Mouse (Mus musculus): ENCODE results near the gene Gm17728. TPM values are rescaled to one million over a fixed set of nuclear protein-coding genes. Genes with fewer than 3 reads are reported as not detected.
"Not testable (repeated sequence)": the region's sequence is repeated elsewhere in the genome, so short reads cannot be mapped to it uniquely, and the experiment has no call there.

The Gm17728 gene
- not detected in 2 replicates for polyA plus RNA-seq (2012; rRNA removed)

DNA sequence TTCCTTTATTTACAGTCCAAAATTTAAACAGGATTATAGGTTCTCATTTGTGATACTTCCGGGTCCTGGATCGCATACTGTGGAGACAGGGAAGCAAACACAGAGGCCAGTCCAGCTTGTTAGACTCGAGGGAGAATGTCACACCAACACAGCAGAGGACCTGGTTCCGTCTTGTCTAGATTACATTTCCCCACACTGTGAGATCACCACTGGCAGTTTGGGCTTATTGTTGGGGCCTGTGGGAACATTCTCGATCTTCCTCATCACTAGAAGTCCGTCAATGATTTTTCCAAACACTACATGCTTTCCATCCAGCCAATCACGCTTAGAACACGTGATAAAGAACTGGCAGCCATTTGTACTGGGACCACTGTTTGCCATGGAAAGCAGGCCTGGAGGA, at the start of gene Gm17728:
Gm17728 (plus strand) TSS at position 301 of the 400 bp plus-strand sequence.
- WGBS = 84% methylated on average over 8 of the region's 8 CpGs
- not testable (repeated sequence) for H3K4me1 ChIP-seq (ENCODE audit: control insufficient read depth, insufficient read depth, insufficient read length, low read length); H3K27me3 ChIP-seq (ENCODE audit: control insufficient read depth, insufficient read depth, low read length); H3K4me3 ChIP-seq (ENCODE audit: low read depth, low read length); H3K36me3 ChIP-seq (ENCODE audit: control insufficient read depth, insufficient read depth, low read length); H3K27ac ChIP-seq (ENCODE audit: insufficient read depth, low read depth, low read length)

DNA sequence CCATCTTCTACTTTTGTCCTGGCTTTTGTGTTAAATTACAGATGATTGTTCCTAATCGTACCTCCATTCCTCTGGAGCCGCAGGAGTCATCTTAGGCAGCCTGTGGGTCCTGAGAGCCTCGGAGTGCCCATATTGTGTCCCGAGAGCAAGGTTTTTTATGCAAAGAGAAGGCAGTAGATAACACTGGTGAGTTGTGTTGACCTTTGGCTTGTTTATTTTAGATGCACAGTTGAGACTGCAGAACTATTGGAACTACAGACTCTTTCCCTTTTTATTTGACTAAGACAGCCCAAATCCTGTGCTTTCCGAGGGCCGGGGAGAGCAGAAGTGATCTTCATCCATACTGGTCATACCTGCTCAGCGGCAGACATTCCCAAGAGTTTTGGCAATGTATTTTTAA, 24.4 kb upstream of the Gm17728 start:
- TF ChIP-seq CTCF (IDR thresholded peaks at IDR 0.05; ENCODE audit: extremely low read depth, insufficient read length, insufficient replicate concordance, low read depth, low read length) (no peak), POLR2A (IDR thresholded peaks at IDR 0.05; ENCODE audit: low read depth, low read length) (no peak)
- H3K27ac ChIP-seq (ENCODE audit: insufficient read depth, low read depth, low read length) = no peak overlapping the region
- H3K27me3 ChIP-seq (ENCODE audit: control insufficient read depth, insufficient read depth, low read length) = no peaks in the 10 kb centered on the region
- WGBS = 53% methylated on average over 7 of the region's 7 CpGs
- H3K36me3 ChIP-seq (ENCODE audit: control insufficient read depth, insufficient read depth, low read length) = no peaks in the 10 kb centered on the region
- H3K4me1 ChIP-seq (ENCODE audit: control insufficient read depth, insufficient read depth, insufficient read length, low read length) = no peaks in the 10 kb centered on the region
- no peak overlapping the region for H3K4me3 ChIP-seq (ENCODE audit: low read depth, low read length)

DNA sequence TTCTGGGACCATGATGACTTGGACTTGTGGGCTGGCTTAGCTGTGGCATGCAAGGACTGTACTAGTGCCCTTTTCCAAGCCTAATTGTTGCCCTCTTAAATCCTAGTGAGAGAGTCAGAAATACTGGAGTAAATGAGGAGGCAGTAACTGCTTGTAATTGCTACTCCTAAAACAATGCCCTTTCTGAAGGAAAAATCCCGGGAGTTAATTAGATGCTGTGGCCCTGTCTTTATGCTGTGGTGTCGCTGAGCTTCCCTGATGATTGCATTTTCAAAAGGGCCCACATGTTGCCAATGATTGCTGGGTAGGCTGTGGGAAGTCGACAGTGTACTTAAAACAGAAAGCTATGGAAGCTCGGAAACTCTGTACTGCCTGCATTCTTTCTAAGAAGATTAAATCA, 23.3 kb upstream of the Gm17728 start:
- Histone ChIP-seq H3K27ac (ENCODE audit: insufficient read depth, low read depth, low read length) (no peak overlapping the region), H3K4me1 (ENCODE audit: control insufficient read depth, insufficient read depth, insufficient read length, low read length) (no peaks in the 10 kb centered on the region), H3K36me3 (ENCODE audit: control insufficient read depth, insufficient read depth, low read length) (no peaks in the 10 kb centered on the region), H3K27me3 (ENCODE audit: control insufficient read depth, insufficient read depth, low read length) (no peaks in the 10 kb centered on the region), H3K4me3 (ENCODE audit: low read depth, low read length) (no peak overlapping the region)
- TF ChIP-seq POLR2A (IDR thresholded peaks at IDR 0.05; ENCODE audit: low read depth, low read length) (no peak), CTCF (IDR thresholded peaks at IDR 0.05; ENCODE audit: extremely low read depth, insufficient read length, insufficient replicate concordance, low read depth, low read length) (no peak)
- 66% methylated on average over 4 of the region's 4 CpGs for WGBS

DNA sequence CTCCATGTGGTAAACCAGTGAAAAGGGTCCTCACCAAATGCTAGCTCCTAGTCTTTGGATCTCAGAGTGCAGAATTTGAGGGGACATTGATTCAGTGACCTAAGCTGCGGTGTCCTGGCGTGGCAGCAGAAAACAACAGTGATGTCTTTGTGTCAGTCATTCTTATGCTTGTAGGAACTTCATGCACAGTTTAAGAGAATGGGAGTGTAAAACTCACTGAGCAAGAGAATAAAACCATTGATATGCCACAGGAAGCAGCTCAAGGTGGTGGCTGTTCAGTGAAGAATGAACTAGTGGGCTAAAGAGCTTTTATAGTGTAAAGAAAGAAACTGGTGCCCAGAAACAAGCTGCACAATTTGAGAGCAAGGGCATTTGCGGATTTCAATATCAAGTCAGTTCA, 17.9 kb upstream of the Gm17728 start:
- no peaks in the 10 kb centered on the region for H3K36me3 ChIP-seq (ENCODE audit: control insufficient read depth, insufficient read depth, low read length)
- no peak overlapping the region for H3K4me3 ChIP-seq (ENCODE audit: low read depth, low read length)
- TF ChIP-seq POLR2A (IDR thresholded peaks at IDR 0.05; ENCODE audit: low read depth, low read length) (no peak), CTCF (IDR thresholded peaks at IDR 0.05; ENCODE audit: extremely low read depth, insufficient read length, insufficient replicate concordance, low read depth, low read length) (no peak)
- WGBS = 89% methylated on average over 3 of the region's 3 CpGs
- H3K4me1 ChIP-seq (ENCODE audit: control insufficient read depth, insufficient read depth, insufficient read length, low read length) = no peaks in the 10 kb centered on the region
- no peaks in the 10 kb centered on the region for H3K27me3 ChIP-seq (ENCODE audit: control insufficient read depth, insufficient read depth, low read length)
- H3K27ac ChIP-seq (ENCODE audit: insufficient read depth, low read depth, low read length) = no peak overlapping the region

DNA sequence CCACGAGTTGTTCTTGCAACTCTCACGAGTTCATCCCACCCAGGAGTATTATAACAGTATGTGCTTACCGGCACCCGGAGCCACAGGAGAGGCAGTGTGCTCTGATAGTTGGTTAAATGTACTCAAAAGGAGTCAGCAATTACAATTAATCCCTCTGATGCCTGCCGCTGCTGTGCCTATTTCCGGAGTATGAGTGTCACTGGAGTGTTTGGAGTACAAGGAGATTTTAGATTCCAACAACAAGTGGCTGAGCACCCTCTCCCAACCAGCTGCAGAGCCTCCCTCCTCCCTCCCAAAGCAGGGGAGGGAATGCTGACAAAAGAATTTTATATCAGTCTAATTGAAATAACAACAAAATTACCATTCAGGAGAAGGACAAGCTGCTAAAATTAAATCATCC, 14.2 kb upstream of the Gm17728 start:
- 64% methylated on average over 6 of the region's 6 CpGs for whole genome bisulfite sequencing
- Histone ChIP-seq H3K27me3 (ENCODE audit: control insufficient read depth, insufficient read depth, low read length) (no peaks in the 10 kb centered on the region), H3K27ac (ENCODE audit: insufficient read depth, low read depth, low read length) (no peak overlapping the region), H3K4me1 (ENCODE audit: control insufficient read depth, insufficient read depth, insufficient read length, low read length) (no peaks in the 10 kb centered on the region), H3K4me3 (ENCODE audit: low read depth, low read length) (no peak overlapping the region), H3K36me3 (ENCODE audit: control insufficient read depth, insufficient read depth, low read length) (no peaks in the 10 kb centered on the region)
- no peak for TF ChIP-seq POLR2A (IDR thresholded peaks at IDR 0.05; ENCODE audit: low read depth, low read length)
- no peak for TF ChIP-seq CTCF (IDR thresholded peaks at IDR 0.05; ENCODE audit: extremely low read depth, insufficient read length, insufficient replicate concordance, low read depth, low read length)

DNA sequence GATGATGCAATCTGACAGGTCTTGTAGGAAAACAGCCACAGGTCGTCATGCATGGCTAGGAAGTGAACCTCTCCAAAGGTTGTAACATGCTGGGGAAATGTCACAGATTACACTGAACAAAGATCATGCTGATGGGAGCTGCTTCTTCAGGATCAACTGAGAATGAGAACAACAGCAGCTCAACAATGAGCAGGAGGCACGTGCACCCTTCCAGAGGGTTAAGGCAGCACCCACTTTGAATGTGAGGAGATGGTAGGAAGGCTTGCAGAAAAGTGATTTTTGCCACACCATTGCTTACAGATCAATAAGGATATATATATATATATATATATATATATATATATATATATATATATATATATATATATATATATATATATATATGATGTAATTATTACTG, 2.8 kb upstream of the Gm17728 start:
- Histone ChIP-seq H3K4me3 (ENCODE audit: low read depth, low read length) (no peak overlapping the region), H3K27me3 (ENCODE audit: control insufficient read depth, insufficient read depth, low read length) (no peaks in the 10 kb centered on the region), H3K36me3 (ENCODE audit: control insufficient read depth, insufficient read depth, low read length) (no peaks in the 10 kb centered on the region), H3K4me1 (ENCODE audit: control insufficient read depth, insufficient read depth, insufficient read length, low read length) (no peaks in the 10 kb centered on the region), H3K27ac (ENCODE audit: insufficient read depth, low read depth, low read length) (no peak overlapping the region)
- no peak for TF ChIP-seq CTCF (IDR thresholded peaks at IDR 0.05; ENCODE audit: extremely low read depth, insufficient read length, insufficient replicate concordance, low read depth, low read length)
- no peak for TF ChIP-seq POLR2A (IDR thresholded peaks at IDR 0.05; ENCODE audit: low read depth, low read length)
- WGBS = 72% methylated on average over 2 of the region's 2 CpGs

DNA sequence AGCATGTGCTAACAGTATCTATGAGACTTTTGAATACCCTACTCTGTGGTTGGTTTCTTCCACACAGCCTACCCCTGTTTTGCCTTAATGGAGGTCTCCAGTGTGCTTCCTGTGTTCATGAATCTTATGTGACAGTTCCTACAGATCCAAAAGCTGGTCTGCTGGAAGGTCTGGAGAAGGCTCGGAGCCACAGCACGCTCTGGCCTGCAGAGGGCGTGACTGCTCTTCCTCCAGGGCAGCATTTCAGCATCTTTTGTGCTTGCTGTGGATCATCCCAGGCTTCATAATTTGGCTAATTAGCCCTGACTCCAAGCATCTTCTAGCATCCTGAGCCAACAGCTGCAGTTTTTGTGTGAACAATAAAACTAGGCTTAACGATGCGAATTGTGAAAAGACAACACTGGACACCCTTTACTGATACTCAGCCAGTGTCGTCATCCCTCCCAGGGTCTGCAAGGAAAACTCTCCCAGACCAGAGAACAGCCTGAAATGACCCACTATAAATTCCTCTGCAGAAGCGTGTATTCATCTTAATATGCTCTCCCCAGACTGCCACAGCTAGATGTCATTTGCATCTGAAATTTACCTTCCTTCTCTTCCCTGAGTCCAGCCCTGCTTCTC, 6.6 kb downstream of the Gm17728 start:
- Histone ChIP-seq H3K27me3 (ENCODE audit: control insufficient read depth, insufficient read depth, low read length) (no peaks in the 10 kb centered on the region), H3K4me1 (ENCODE audit: control insufficient read depth, insufficient read depth, insufficient read length, low read length) (no peaks in the 10 kb centered on the region), H3K36me3 (ENCODE audit: control insufficient read depth, insufficient read depth, low read length) (no peaks in the 10 kb centered on the region), H3K4me3 (ENCODE audit: low read depth, low read length) (no peak overlapping the region), H3K27ac (ENCODE audit: insufficient read depth, low read depth, low read length) (no peak overlapping the region)
- WGBS = 62% methylated on average over 7 of the region's 7 CpGs
- TF ChIP-seq CTCF (IDR thresholded peaks at IDR 0.05; ENCODE audit: extremely low read depth, insufficient read length, insufficient replicate concordance, low read depth, low read length) (no peak), POLR2A (IDR thresholded peaks at IDR 0.05; ENCODE audit: low read depth, low read length) (no peak)
